Mouse (Mus musculus): ENCODE data around the gene Sppl2b. TPM values are rescaled to one million over a fixed set of nuclear protein-coding genes. Genes with fewer than 3 reads are reported as not detected.
A peak's percentile ranks its signal among the peaks of the same experiment; 100 is the strongest.

The Sppl2b gene
- total and polyA plus RNA-seq, 3 experiments, result 52.0 to 65.9 TPM; not detected in 1

GRCm38 (mm10) chr10:80917779-80918434, 62.8 kb downstream of the Sppl2b start, which contains the start of gene Lmnb2 (continued):
- TF ChIP-seq MAX (IDR thresholded peaks at IDR 0.05; ENCODE audit: low read length) (peak; percentile 71), ZMIZ1 (IDR thresholded peaks at IDR 0.05; ENCODE audit: low read depth, low read length) (0 out of 2 replicates have a peak, but pooled peaks have one; percentile 45), JUND (IDR thresholded peaks at IDR 0.05; ENCODE audit: low read depth, low read length) (no peak), MXI1 (IDR thresholded peaks at IDR 0.05; ENCODE audit: low read depth, low read length) (peak; percentile 85), USF1 (IDR thresholded peaks at IDR 0.05; ENCODE audit: low read depth, low read length) (0 out of 2 replicates have a peak, but pooled peaks have one; percentile 4), ZC3H11A (IDR thresholded peaks at IDR 0.05; ENCODE audit: low read depth, low read length) (no peak), TCF12 (IDR thresholded peaks at IDR 0.05; ENCODE audit: low read depth, low read length) (no peak; the same call in 1 of the 2 replicates), GABPA (IDR thresholded peaks at IDR 0.05; ENCODE audit: low read depth, low read length) (no peak), TAL1 (IDR thresholded peaks at IDR 0.05; ENCODE audit: low read length) (no peak), POLR2AphosphoS2 (IDR thresholded peaks at IDR 0.05; ENCODE audit: low read length) (peak; percentile 41; the same call in 1 of the 2 replicates), MEF2A (IDR thresholded peaks at IDR 0.05; ENCODE audit: extremely low read depth, insufficient replicate concordance, low read depth, low read length, poor library complexity, severe bottlenecking) (no peak), ETS1 (IDR thresholded peaks at IDR 0.05; ENCODE audit: low read depth, low read length) (0 out of 2 replicates have a peak, but pooled peaks have one; percentile 13)

Other genes with a start within 250 kb of the Sppl2b start
- gene Gm49322, start 249.3 kb upstream of the Sppl2b start, total RNA-seq (2012; rRNA removed), result 1.4 and 1.8 TPM in 2 replicates
- gene Gm49322, start 249.3 kb upstream of the Sppl2b start, polyA plus RNA-seq (2012; ENCODE audit: insufficient read depth in 1 of 2, insufficient read length in 2 of 2, low read depth in 1 of 2, low replicate concordance in 2 of 2, missing spikeins in 1 of 2), result 1 to 10 TPM in 1 of 2 experiments, not detected in 1; 2.1 TPM
- gene Csnk1g2, start 232.4 kb upstream of the Sppl2b start, total RNA-seq (2012; rRNA removed), result 125 and 132 TPM in 2 replicates
- gene Csnk1g2, start 232.4 kb upstream of the Sppl2b start, polyA plus RNA-seq (2012; ENCODE audit: insufficient read depth in 1 of 2, insufficient read length in 2 of 2, low read depth in 1 of 2, low replicate concordance in 2 of 2, missing spikeins in 1 of 2), result 100 to 1,000 TPM in 1 of 2 experiments, not detected in 1; 231 TPM
- gene Btbd2, start 198.2 kb upstream of the Sppl2b start, total RNA-seq (2012; rRNA removed), result 35.4 and 43.1 TPM in 2 replicates
- 10 to 100 TPM in 1 of 2 experiments, not detected in 1; 81.8 TPM for gene Btbd2, start 198.2 kb upstream of the Sppl2b start, polyA plus RNA-seq (2012; ENCODE audit: insufficient read depth in 1 of 2, insufficient read length in 2 of 2, low read depth in 1 of 2, low replicate concordance in 2 of 2, missing spikeins in 1 of 2)
- 68.6 and 87.1 TPM in 2 replicates for gene Mknk2, start 177.2 kb upstream of the Sppl2b start, total RNA-seq (2012; rRNA removed)
- 100 to 1,000 TPM in 1 of 2 experiments, 10 to 100 TPM in 1; 47.4 to 184 TPM for gene Mknk2, start 177.2 kb upstream of the Sppl2b start, polyA plus RNA-seq (2012; ENCODE audit: insufficient read depth in 1 of 2, insufficient read length in 2 of 2, low read depth in 1 of 2, low replicate concordance in 2 of 2, missing spikeins in 1 of 2)
- 38.3 and 38.7 TPM in 2 replicates for gene Mob3a, start 153.3 kb upstream of the Sppl2b start, total RNA-seq (2012; rRNA removed)
- gene Mob3a, start 153.3 kb upstream of the Sppl2b start, polyA plus RNA-seq (2012; ENCODE audit: insufficient read depth in 1 of 2, insufficient read length in 2 of 2, low read depth in 1 of 2, low replicate concordance in 2 of 2, missing spikeins in 1 of 2), result 10 to 100 TPM in 1 of 2 experiments, not detected in 1; 63.4 TPM
- 1.0 and 1.5 TPM in 2 replicates for gene Izumo4, start 153.1 kb upstream of the Sppl2b start, total RNA-seq (2012; rRNA removed)
- gene Izumo4, start 153.1 kb upstream of the Sppl2b start, polyA plus RNA-seq (2012; ENCODE audit: insufficient read depth in 1 of 2, insufficient read length in 2 of 2, low read depth in 1 of 2, low replicate concordance in 2 of 2, missing spikeins in 1 of 2), result 1 to 10 TPM in 1 of 2 experiments, not detected in 1; 3.8 TPM
- 29.6 and 32.7 TPM in 2 replicates for gene Ap3d1, start 113.0 kb upstream of the Sppl2b start, total RNA-seq (2012; rRNA removed)
- 100 to 1,000 TPM in 1 of 2 experiments, 10 to 100 TPM in 1; 54.5 to 260 TPM for gene Ap3d1, start 113.0 kb upstream of the Sppl2b start, polyA plus RNA-seq (2012; ENCODE audit: insufficient read depth in 1 of 2, insufficient read length in 2 of 2, low read depth in 1 of 2, low replicate concordance in 2 of 2, missing spikeins in 1 of 2)
- gene Dot1l, start 100.1 kb upstream of the Sppl2b start, total RNA-seq (2012; rRNA removed), result 14.7 and 15.0 TPM in 2 replicates
- 10 to 100 TPM in 1 of 2 experiments, not detected in 1; 70.6 TPM for gene Dot1l, start 100.1 kb upstream of the Sppl2b start, polyA plus RNA-seq (2012; ENCODE audit: insufficient read depth in 1 of 2, insufficient read length in 2 of 2, low read depth in 1 of 2, low replicate concordance in 2 of 2, missing spikeins in 1 of 2)
- 50.4 and 52.0 TPM in 2 replicates for gene Sf3a2, start 57.1 kb upstream of the Sppl2b start, total RNA-seq (2012; rRNA removed)
- gene Sf3a2, start 57.1 kb upstream of the Sppl2b start, polyA plus RNA-seq (2012; ENCODE audit: insufficient read depth in 1 of 2, insufficient read length in 2 of 2, low read depth in 1 of 2, low replicate concordance in 2 of 2, missing spikeins in 1 of 2), result 100 to 1,000 TPM in 1 of 2 experiments, not detected in 1; 210 TPM
- gene Plekhj1, start 56.6 kb upstream of the Sppl2b start, total RNA-seq (2012; rRNA removed), result 79.8 and 86.9 TPM in 2 replicates
- gene Plekhj1, start 56.6 kb upstream of the Sppl2b start, polyA plus RNA-seq (2012; ENCODE audit: insufficient read depth in 1 of 2, insufficient read length in 2 of 2, low read depth in 1 of 2, low replicate concordance in 2 of 2, missing spikeins in 1 of 2), result 100 to 1,000 TPM in 1 of 2 experiments, not detected in 1; 217 TPM
- 0.42 and 0.59 TPM in 2 replicates for gene Amh, start 50.0 kb upstream of the Sppl2b start, total RNA-seq (2012; rRNA removed)
- gene Amh, start 50.0 kb upstream of the Sppl2b start, polyA plus RNA-seq (2012; ENCODE audit: insufficient read depth in 1 of 2, insufficient read length in 2 of 2, low read depth in 1 of 2, low replicate concordance in 2 of 2, missing spikeins in 1 of 2), result 1 to 10 TPM in 1 of 2 experiments, not detected in 1; 1.1 TPM
- gene Jsrp1, start 41.8 kb upstream of the Sppl2b start, total RNA-seq (2012; rRNA removed), result not detected in 2 replicates
- under 1 TPM in 1 of 2 experiments, not detected in 1; 0.39 TPM for gene Jsrp1, start 41.8 kb upstream of the Sppl2b start, polyA plus RNA-seq (2012; ENCODE audit: insufficient read depth in 1 of 2, insufficient read length in 2 of 2, low read depth in 1 of 2, low replicate concordance in 2 of 2, missing spikeins in 1 of 2)
- 983 and 1,061 TPM in 2 replicates for gene Oaz1, start 28.6 kb upstream of the Sppl2b start, total RNA-seq (2012; rRNA removed)
- gene Oaz1, start 28.6 kb upstream of the Sppl2b start, polyA plus RNA-seq (2012; ENCODE audit: insufficient read depth in 1 of 2, insufficient read length in 2 of 2, low read depth in 1 of 2, low replicate concordance in 2 of 2, missing spikeins in 1 of 2), result 1,000 to 10,000 TPM in 1 of 2 experiments, not detected in 1; 1,528 TPM
- not detected in 2 replicates for gene Lingo3, start 11.2 kb upstream of the Sppl2b start, total RNA-seq (2012; rRNA removed)
- gene Lingo3, start 11.2 kb upstream of the Sppl2b start, polyA plus RNA-seq (2012; ENCODE audit: insufficient read depth in 1 of 2, insufficient read length in 2 of 2, low read depth in 1 of 2, low replicate concordance in 2 of 2, missing spikeins in 1 of 2), result not detected
- gene Lsm7, start 66 bp upstream of the Sppl2b start, total RNA-seq (2012; rRNA removed), result 616 and 637 TPM in 2 replicates
- 100 to 1,000 TPM in 1 of 2 experiments, not detected in 1; 246 TPM for gene Lsm7, start 66 bp upstream of the Sppl2b start, polyA plus RNA-seq (2012; ENCODE audit: insufficient read depth in 1 of 2, insufficient read length in 2 of 2, low read depth in 1 of 2, low replicate concordance in 2 of 2, missing spikeins in 1 of 2)
- 0.07 and 0.15 TPM in 2 replicates for gene Tmprss9, start 16.6 kb downstream of the Sppl2b start, total RNA-seq (2012; rRNA removed)
- gene Tmprss9, start 16.6 kb downstream of the Sppl2b start, polyA plus RNA-seq (2012; ENCODE audit: insufficient read depth in 1 of 2, insufficient read length in 2 of 2, low read depth in 1 of 2, low replicate concordance in 2 of 2, missing spikeins in 1 of 2), result under 1 TPM in 1 of 2 experiments, not detected in 1; 0.25 TPM
- gene Timm13, start 45.7 kb downstream of the Sppl2b start, total RNA-seq (2012; rRNA removed), result 349 and 366 TPM in 2 replicates
- gene Timm13, start 45.7 kb downstream of the Sppl2b start, polyA plus RNA-seq (2012; ENCODE audit: insufficient read depth in 1 of 2, insufficient read length in 2 of 2, low read depth in 1 of 2, low replicate concordance in 2 of 2, missing spikeins in 1 of 2), result 100 to 1,000 TPM; 329 to 645 TPM
- 28.4 and 32.8 TPM in 2 replicates for gene Lmnb2, start 63.0 kb downstream of the Sppl2b start, total RNA-seq (2012; rRNA removed)
- gene Lmnb2, start 63.0 kb downstream of the Sppl2b start, polyA plus RNA-seq (2012; ENCODE audit: insufficient read depth in 1 of 2, insufficient read length in 2 of 2, low read depth in 1 of 2, low replicate concordance in 2 of 2, missing spikeins in 1 of 2), result 10 to 100 TPM in 1 of 2 experiments, not detected in 1; 29.9 TPM
- gene Gadd45b, start 74.8 kb downstream of the Sppl2b start, total RNA-seq (2012; rRNA removed), result 13.3 and 13.4 TPM in 2 replicates
- 10 to 100 TPM in 1 of 2 experiments, not detected in 1; 10.1 TPM for gene Gadd45b, start 74.8 kb downstream of the Sppl2b start, polyA plus RNA-seq (2012; ENCODE audit: insufficient read depth in 1 of 2, insufficient read length in 2 of 2, low read depth in 1 of 2, low replicate concordance in 2 of 2, missing spikeins in 1 of 2)
- gene Gng7, start 159.7 kb downstream of the Sppl2b start, total RNA-seq (2012; rRNA removed), result 0.92 and 1.3 TPM in 2 replicates
- 1 to 10 TPM in 1 of 2 experiments, not detected in 1; 6.2 TPM for gene Gng7, start 159.7 kb downstream of the Sppl2b start, polyA plus RNA-seq (2012; ENCODE audit: insufficient read depth in 1 of 2, insufficient read length in 2 of 2, low read depth in 1 of 2, low replicate concordance in 2 of 2, missing spikeins in 1 of 2)
- not detected in 2 replicates for gene Diras1, start 170.4 kb downstream of the Sppl2b start, total RNA-seq (2012; rRNA removed)
- under 1 TPM in 1 of 2 experiments, not detected in 1; 0.04 TPM for gene Diras1, start 170.4 kb downstream of the Sppl2b start, polyA plus RNA-seq (2012; ENCODE audit: insufficient read depth in 1 of 2, insufficient read length in 2 of 2, low read depth in 1 of 2, low replicate concordance in 2 of 2, missing spikeins in 1 of 2)
- 14.8 and 19.5 TPM in 2 replicates for gene Slc39a3, start 182.2 kb downstream of the Sppl2b start, total RNA-seq (2012; rRNA removed)
- 10 to 100 TPM in 1 of 2 experiments, not detected in 1; 15.6 TPM for gene Slc39a3, start 182.2 kb downstream of the Sppl2b start, polyA plus RNA-seq (2012; ENCODE audit: insufficient read depth in 1 of 2, insufficient read length in 2 of 2, low read depth in 1 of 2, low replicate concordance in 2 of 2, missing spikeins in 1 of 2)
- gene Sgta, start 204.9 kb downstream of the Sppl2b start, total RNA-seq (2012; rRNA removed), result 100 and 101 TPM in 2 replicates
- gene Sgta, start 204.9 kb downstream of the Sppl2b start, polyA plus RNA-seq (2012; ENCODE audit: insufficient read depth in 1 of 2, insufficient read length in 2 of 2, low read depth in 1 of 2, low replicate concordance in 2 of 2, missing spikeins in 1 of 2), result 1,000 to 10,000 TPM in 1 of 2 experiments, 100 to 1,000 TPM in 1; 152 to 1,019 TPM
- 121 and 126 TPM in 2 replicates for gene Thop1, start 214.8 kb downstream of the Sppl2b start, total RNA-seq (2012; rRNA removed)
- gene Thop1, start 214.8 kb downstream of the Sppl2b start, polyA plus RNA-seq (2012; ENCODE audit: insufficient read depth in 1 of 2, insufficient read length in 2 of 2, low read depth in 1 of 2, low replicate concordance in 2 of 2, missing spikeins in 1 of 2), result 100 to 1,000 TPM in 1 of 2 experiments, 10 to 100 TPM in 1; 75.7 to 113 TPM
- gene Creb3l3, start 243.6 kb downstream of the Sppl2b start, total RNA-seq (2012; rRNA removed), result not detected in 2 replicates
- gene Creb3l3, start 243.6 kb downstream of the Sppl2b start, polyA plus RNA-seq (2012; ENCODE audit: insufficient read depth in 1 of 2, insufficient read length in 2 of 2, low read depth in 1 of 2, low replicate concordance in 2 of 2, missing spikeins in 1 of 2), result under 1 TPM in 1 of 2 experiments, not detected in 1; 0.35 TPM

Data from MEL (cell line).